Mouse (Mus musculus) gonadal fat pad, adult 2 months (tissue): ENCODE measurements around the gene Taar9. TPM values are rescaled to one million over a fixed set of nuclear protein-coding genes. Genes with fewer than 3 reads are reported as not detected.
"Not testable (repeated sequence)": the region's sequence is repeated elsewhere in the genome, so short reads cannot be mapped to it uniquely, and the experiment has no call there.

Experiments used
- DNase-seq: peaks from one replicate; pipeline ENCODE4 v3.0.0-alpha.2; 2012; ENCODE audit warnings: low read depth
- polyA plus RNA-seq: library from polyadenylated mRNA; depleted of rRNA; stranded (reverse); fragments of >200 nt; gene quantifications from 2 replicates; pipeline ENCODE4 v1.2.3, GENCODE M21; 2012; rRNA removed

Taar9 gene
- not detected in 2 replicates for polyA plus RNA-seq

DNA sequence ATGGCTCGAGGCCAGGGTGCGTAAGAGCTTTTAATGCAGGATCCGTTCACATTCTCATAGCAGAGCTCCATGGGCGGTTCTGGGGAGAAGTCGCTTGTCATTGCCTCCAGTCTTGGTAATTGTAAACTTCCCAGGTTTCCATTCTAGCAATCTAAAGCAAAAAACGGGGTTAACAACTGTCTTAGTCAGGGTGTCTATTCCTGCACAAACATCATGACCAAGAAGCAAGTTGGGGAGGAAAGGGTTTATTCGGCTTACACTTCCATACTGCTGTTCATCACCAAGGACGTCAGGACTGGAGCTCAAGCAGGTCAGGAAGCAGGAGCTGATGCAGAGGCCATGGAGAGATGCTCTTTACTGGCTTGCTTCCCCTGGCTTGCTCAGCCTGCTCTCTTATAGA is at the start of gene Taar9:
TSS of gene Taar9 (minus strand) at position 101 of the 400 bp plus-strand sequence.
- not testable (repeated sequence) for DNase-seq

- DNase-seq: no peak
These were observed 49.3 kb upstream of the Taar9 start for GRCm38 (mm10) chr10:24158470-24159254.

GRCm38 (mm10) chr10:24150086-24150485 is 40.8 kb upstream of the Taar9 start:
- no peak for DNase-seq

GRCm38 (mm10) chr10:24149135-24149781 is 39.9 kb upstream of the Taar9 start, which contains the start of gene Stx7:
Gene Stx7, plus strand, starts transcription at chr10:24149302.
- DNase-seq: no peak

GRCm38 (mm10) chr10:24142735-24143134 is 33.4 kb upstream of the Taar9 start:
- DNase-seq: no peak

DNA sequence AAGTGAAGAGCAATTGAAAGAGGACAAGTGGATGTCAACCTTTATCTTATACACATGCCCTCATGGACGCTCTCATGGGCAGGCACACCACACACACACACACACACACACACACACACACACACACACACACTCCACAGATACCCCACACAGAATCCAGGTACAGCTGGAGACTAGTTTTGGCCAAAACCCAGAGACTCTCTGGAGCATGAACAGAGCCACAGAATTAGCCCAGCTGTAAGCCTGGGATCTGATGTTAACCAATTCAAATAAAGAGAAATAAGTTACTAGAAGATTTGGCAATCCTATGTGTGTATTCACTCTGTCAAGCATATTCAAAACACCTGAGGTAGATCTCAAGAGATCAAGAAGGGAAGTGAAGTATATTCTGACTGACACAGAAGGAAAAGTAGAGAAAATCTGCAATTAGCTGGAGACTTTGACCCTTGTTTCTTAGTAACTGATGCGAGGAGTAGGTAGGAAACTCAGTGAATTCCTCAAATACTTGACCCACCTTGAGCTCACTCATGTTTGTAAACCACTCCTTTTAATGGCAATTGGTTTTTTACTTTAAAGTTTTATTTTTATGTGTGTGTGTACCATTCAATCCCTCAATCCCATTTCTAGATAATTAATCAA is 29.4 kb upstream of the Taar9 start:
- DNase-seq: no peak

- DNase-seq: no peak
These were observed 24.8 kb upstream of the Taar9 start for GRCm38 (mm10) chr10:24134071-24134645.

DNA sequence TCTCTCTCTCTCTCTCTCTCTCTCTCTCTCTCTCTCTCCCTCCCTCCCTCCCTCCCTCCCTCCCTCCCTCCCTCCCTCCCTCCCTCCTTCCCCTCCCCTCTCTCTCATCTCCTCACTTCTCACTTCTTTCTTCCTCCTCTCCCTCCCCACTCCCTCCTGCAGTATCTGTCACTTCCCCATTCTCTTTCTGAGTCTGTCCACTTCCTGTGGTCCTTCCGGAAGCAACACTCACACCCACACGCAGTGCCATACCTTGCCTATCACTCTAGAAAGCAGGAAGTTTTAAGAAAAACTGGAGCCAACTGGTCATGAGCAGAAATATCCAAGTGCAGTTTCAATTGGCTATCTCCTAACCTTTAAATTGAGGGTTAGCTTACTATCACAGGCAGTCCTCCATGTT is 23.8 kb upstream of the Taar9 start:
- DNase-seq: no peak

DNA sequence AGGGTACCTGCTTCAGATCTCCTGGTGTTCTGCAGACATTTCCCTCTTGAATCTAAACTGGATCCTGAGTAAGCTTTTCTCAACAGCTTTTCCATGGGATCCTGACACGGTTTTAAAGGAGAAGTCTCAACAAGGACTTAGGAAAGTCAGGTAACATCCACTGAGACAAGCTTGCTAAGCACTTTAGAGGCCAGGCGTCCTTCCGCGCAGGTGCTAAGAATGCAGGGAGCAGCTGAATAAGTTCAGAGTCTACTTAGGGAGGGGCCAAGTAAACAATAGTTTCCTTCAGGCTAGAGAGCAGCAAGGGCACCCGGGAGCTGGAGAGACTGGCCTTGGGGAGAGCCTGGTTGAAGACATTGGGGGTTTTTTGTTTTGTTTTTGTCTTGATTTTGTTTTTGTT is 22.9 kb upstream of the Taar9 start:
- DNase-seq: no peak

GRCm38 (mm10) chr10:24131451-24132262 is 22.3 kb upstream of the Taar9 start:
- no peak for DNase-seq

GRCm38 (mm10) chr10:24111116-24111778 is 1.9 kb upstream of the Taar9 start:
- DNase-seq: no peak

- no peak for DNase-seq
These were observed 1.1 kb downstream of the Taar9 start for GRCm38 (mm10) chr10:24108236-24108635.

- DNase-seq: no peak
These were observed 1.6 kb downstream of the Taar9 start for GRCm38 (mm10) chr10:24107747-24108146.

DNA sequence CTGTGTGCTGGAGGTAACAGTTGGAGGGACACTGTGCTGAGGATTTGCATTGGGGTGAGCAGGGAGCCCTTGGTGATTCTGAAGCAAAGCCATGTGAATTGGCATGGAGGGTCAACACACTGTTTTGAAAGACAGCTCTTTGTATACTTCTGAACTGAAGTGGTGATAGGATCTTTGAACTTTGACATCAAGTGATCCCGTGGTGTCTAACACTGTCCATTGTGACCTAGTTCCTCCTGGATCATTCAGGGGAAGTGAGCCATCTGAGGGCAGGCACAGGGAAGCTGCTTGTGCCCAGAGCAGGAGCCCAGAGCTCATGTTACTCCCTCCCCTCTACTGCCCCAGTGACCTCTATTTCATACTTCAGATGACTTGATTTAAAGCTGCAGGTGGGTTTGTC is 6.0 kb downstream of the Taar9 start:
- DNase-seq: not testable (repeated sequence)

GRCm38 (mm10) chr10:24101812-24102211 is 7.5 kb downstream of the Taar9 start, which contains the start of gene Taar8c:
Gene Taar8c, minus strand, starts transcription at chr10:24101912.
- DNase-seq: not testable (repeated sequence)

DNA sequence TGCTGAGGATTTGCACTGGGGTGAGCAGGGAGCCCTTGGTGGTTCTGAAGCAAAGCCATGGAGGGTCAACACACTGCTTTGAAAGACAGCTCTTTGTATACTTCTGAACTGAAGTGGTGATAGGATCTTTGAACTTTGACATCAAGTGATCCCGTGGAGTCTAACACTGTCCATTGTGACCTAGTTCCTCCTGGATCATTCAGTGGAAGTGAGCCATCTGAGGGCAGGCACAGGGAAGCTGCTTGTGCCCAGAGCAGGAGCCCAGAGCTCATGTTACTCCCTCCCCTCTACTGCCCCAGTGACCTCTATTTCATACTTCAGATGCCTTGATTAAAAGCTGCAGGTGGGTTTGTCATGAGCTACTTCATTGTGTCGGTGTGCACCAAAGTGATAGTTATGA is 12.3 kb downstream of the Taar9 start:
- DNase-seq: not testable (repeated sequence)

- DNase-seq: no peak
These were observed 17.1 kb downstream of the Taar9 start, which contains the start of gene Taar8b for GRCm38 (mm10) chr10:24092194-24092593. Gene Taar8b, minus strand, starts transcription at chr10:24092294.

DNA sequence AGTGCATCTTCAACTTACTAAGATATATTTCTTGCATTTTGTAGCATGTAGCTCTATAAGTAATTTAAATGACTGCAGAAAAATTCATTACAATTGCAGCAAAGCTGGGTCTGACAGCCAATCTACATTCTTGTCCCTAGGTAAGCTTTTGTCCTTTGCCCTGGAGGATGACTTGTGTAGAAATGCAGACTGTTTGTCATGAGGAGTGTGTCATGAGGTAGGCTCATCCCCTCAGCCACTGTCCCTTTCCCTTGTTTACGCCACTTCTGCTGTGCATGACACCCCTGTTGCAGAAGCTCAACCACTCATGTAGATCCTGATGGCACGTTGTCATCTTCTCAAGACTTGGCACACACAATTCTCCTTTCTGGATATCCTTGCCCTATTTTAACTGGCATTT is 22.2 kb downstream of the Taar9 start:
- no peak for DNase-seq

DNA sequence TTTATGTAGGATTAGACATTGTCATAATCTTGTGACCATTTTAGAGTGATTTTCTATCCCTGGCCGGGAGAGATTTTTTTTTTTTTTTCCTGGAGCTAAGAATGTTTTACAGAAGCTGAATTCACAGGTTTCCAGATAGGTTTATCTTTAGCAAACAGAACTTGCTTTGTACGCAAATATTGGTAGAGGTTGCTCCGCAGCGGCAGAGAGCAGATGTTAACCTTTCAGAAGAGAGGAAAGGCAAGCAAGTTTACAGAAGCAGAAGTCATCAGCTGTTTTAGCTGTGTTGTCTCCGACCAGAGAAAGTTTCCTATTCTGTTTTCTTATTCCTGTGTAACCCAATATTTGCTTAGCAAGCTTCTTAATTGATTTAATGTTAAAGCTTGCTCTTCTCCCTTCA is 22.8 kb downstream of the Taar9 start:
- no peak for DNase-seq

DNA sequence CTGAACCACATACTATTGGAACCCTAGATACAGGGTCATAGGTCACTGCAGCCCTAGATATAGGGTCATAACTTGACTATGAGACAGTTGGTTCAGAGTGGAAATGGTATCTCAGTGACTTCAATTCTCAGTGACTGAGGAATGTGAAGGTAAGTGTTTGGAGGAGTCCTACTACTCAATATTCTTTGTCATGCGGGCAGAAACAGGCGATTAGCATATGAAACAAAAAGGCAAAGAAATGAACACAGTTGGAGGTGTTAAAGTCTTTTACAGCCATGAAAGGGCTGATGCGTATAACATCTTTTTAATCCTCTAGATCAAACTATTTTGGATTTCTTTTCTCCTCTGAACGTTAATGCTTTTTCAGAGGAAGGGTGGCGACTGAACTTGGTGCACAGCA is 23.4 kb downstream of the Taar9 start:
- no peak for DNase-seq

DNA sequence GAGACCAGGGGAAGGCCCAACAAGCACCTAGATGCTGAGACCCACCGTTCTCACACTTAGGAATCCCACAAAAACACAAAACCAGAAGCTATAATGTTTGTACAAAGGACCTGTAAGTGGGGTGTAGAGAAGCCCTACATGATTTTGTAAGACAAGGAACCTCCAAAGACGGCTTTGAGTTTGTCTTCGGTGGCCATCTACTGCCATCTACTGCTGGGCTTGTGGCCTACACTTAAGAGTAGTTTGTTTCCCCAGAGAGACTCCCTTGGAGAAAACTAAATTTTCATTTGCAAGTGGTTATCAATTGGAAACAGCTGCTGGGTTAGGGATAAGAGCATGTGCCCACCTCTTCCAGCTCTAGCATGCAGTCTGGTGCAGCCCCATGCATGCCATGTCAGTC is 29.2 kb downstream of the Taar9 start:
- DNase-seq: no peak
